Mouse (Mus musculus): ENCODE results near the gene Sbno2.

- TF ChIP-seq EP300 (IDR thresholded peaks at IDR 0.05; ENCODE audit: insufficient read depth, low read depth, low read length) (no peak), CTCF (IDR thresholded peaks at IDR 0.05; ENCODE audit: low read depth, low read length) (no peak), POLR2A (IDR thresholded peaks at IDR 0.05; ENCODE audit: insufficient read depth, low read length) (no peak)
Measured at GRCm38 (mm10) chr10:80055891-80056290, 49.5 kb downstream of the Sbno2 start.
